Mouse (Mus musculus): Measurements from ENCODE around the gene Hoxd13. TPM values are rescaled to one million over a fixed set of nuclear protein-coding genes. Genes with fewer than 3 reads are reported as not detected.

Hoxd13 gene
- not detected in 2 replicates for polyA plus RNA-seq (2015; fragmentation: Nextera tagmentation; extraction: Ambion mirVana)

DNA sequence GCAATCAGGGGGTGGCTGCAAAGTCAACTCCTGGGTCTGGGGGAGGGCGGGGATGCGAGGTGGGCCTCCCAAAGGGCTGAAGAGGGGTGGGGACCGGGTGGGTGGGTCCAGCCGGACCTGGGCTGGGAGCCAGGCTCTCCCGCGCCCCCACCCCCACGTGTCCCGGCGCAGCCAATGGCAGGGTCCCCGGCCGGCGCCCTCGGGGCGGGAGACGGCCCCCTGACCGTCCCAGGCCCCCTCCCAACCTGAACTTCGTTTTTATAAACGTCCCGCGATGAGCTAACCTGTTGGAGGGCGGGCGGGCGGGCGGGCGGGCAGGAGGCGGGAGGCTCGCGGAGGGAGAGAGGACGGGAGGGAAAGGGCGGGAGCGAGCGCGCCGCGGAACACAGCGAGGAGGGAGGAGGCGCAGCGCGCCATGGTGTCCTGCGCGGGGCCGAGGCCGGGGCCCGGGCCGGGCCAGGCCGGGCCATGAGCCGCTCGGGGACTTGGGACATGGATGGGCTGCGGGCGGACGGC, at the start of gene Hoxd13:
Gene Hoxd13 (plus strand): TSS at position 469 of the 516 bp plus-strand sequence.
- H3K36me3 ChIP-seq: no peaks in the 10 kb centered on the region
- no peaks in the 10 kb centered on the region for H3K9me3 ChIP-seq
- 0% methylated on average over 36 of the region's 51 CpGs for WGBS
- no peak within 1 kb of the TSS for H3K27ac ChIP-seq (replicated peaks)
- peaks cover 16% of the 10 kb centered on the region for H3K4me1 ChIP-seq
- H3K4me3 ChIP-seq: peak within 1 kb of the TSS; percentile 21
- H3K4me2 ChIP-seq (replicated peaks): peak within 1 kb of the TSS; percentile 48
- H3K9ac ChIP-seq (replicated peaks): no peak within 1 kb of the TSS
- no peak for ATAC-seq (replicated peaks)
- H3K27me3 ChIP-seq: peaks cover 96% of the 10 kb centered on the region

DNA sequence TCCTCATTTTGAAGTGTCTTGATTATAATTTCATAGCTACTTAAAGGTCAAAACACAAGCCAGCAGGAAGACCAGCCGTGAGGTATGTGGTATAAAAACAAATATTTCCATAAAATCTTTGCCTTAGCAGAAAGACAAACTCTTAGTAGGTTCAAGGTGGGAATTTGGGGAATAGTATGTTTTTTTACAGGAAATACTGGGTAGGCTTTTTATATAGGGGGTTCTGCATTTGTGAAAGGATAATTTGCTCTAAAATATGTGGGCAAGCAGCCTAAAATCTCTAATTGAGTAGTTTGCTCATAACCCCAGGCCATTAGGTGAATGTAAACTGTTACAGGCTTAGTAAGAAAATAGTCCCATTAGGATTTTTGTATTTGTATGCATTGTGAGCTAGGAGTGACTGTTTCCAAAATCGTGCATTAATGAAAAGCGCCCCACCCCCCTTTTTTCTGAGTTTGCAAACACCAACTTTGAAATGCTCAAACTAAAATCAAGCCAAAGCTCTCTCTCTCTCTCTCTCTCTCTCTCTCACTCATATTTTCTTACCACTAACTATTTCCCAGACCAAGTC, 48.3 kb upstream of the Hoxd13 start:
- H3K4me1 ChIP-seq: no peaks in the 10 kb centered on the region
- H3K27ac ChIP-seq (replicated peaks): no peak overlapping the region
- H3K36me3 ChIP-seq: no peaks in the 10 kb centered on the region
- 83% methylated on average over 3 of the region's 3 CpGs for WGBS
- no peak overlapping the region for H3K4me2 ChIP-seq (replicated peaks)
- ATAC-seq (replicated peaks): no peak
- no peaks in the 10 kb centered on the region for H3K9me3 ChIP-seq
- no peak overlapping the region for H3K9ac ChIP-seq (replicated peaks)
- H3K4me3 ChIP-seq: no peak overlapping the region
- no peaks in the 10 kb centered on the region for H3K27me3 ChIP-seq

DNA sequence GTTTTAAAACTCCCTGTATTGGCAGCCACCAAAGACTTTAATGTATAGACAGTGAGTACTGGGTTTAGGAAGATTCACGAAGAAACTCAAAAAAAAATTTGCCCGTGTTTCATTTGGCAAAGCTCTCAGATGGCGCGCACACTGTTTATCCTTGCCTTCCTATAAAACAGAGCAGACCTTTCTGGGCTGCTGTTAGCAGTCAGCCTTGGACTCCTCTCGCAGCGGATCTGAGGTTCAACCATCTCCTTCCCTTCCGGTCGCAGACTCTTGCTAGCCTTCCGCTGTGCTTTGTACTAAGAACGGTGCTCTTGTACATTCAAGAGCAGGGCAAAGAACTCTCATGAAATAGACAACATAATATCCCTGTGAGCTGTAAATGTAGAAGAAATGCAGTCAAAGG, 47.7 kb upstream of the Hoxd13 start:
- Histone ChIP-seq H3K9me3 (no peaks in the 10 kb centered on the region), H3K27ac (replicated peaks) (no peak overlapping the region), H3K9ac (replicated peaks) (no peak overlapping the region), H3K4me3 (no peak overlapping the region), H3K27me3 (no peaks in the 10 kb centered on the region), H3K4me2 (replicated peaks) (no peak overlapping the region), H3K4me1 (no peaks in the 10 kb centered on the region), H3K36me3 (no peaks in the 10 kb centered on the region)
- WGBS: 87% methylated on average over 10 of the region's 10 CpGs
- ATAC-seq (replicated peaks): no peak

DNA sequence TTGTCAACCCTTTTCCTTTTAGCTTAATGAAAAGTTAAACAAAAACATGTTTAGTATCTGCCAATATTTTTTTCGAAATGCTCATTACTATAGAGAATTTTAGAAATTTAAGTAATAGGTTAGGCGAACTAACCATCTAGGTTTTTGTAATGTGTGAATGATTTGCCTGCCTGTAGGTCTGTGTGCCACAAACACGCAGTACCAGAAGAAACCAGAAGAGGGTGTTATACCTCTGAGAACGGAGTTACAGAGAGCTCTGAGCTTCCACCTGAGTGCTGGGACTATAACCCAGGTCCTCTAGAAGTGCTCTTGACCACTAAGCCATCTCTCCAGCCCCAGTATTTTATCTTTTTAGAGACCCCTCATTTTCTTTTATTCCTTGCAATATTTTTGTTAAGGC, 32.7 kb upstream of the Hoxd13 start:
- Histone ChIP-seq H3K4me1 (no peaks in the 10 kb centered on the region), H3K4me3 (no peak overlapping the region), H3K27ac (replicated peaks) (no peak overlapping the region), H3K27me3 (0 out of 2 replicates have a peak, but pooled peaks cover 2% of the 10 kb centered on the region), H3K36me3 (no peaks in the 10 kb centered on the region), H3K9me3 (no peaks in the 10 kb centered on the region), H3K9ac (replicated peaks) (no peak overlapping the region), H3K4me2 (replicated peaks) (no peak overlapping the region)
- 76% methylated on average over 4 of the region's 4 CpGs for WGBS
- no peak for ATAC-seq (replicated peaks)

DNA sequence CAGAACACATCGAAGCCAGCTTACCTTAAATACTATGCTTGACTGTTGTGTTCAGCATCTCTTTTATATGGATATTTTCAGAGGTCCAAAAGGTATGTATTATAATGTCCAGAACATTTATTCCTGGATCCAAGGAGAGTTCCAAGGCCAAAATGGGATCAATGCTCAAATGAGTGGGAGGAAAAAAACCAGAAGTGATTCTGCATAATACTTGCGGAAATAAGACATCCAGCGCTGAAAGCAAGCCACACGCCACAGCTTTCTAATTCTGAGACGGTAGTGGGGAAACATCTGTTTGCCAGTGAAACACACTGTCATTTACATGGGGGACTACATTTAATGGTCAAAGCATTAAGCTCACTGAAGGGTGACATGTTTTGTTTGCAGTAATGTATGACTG, 25.7 kb upstream of the Hoxd13 start:
- H3K27me3 ChIP-seq: peaks cover 39% of the 10 kb centered on the region
- ATAC-seq (replicated peaks): no peak

DNA sequence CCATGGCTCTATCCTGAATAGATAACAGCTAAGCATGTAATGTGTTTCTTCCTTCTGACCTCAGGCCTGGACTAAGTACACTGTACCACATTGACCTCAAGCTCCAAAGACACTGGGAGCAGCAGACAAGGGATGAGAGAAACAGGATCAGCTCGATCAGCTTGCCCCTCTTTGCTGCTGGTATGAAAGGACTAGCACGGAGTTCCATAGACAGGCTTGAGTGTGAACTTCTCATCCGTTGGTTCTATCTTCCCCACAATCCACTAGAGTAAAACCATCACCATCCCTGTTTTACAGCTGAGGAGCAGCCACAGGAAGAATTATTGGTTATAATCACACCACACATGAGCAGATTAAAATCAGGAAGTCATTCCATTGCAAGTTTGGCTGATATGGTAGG, 22.5 kb upstream of the Hoxd13 start:
- 81% methylated on average over 3 of the region's 3 CpGs for WGBS
- H3K27ac ChIP-seq (replicated peaks): no peak overlapping the region
- no peak for ATAC-seq (replicated peaks)
- no peaks in the 10 kb centered on the region for H3K36me3 ChIP-seq
- H3K4me2 ChIP-seq (replicated peaks): no peak overlapping the region
- H3K4me3 ChIP-seq: no peak overlapping the region
- no peaks in the 10 kb centered on the region for H3K4me1 ChIP-seq
- H3K9ac ChIP-seq (replicated peaks): no peak overlapping the region
- H3K27me3 ChIP-seq: peaks cover 69% of the 10 kb centered on the region
- no peaks in the 10 kb centered on the region for H3K9me3 ChIP-seq

More for the DNA sequence above, 25.7 kb upstream of the Hoxd13 start:
- H3K9me3 ChIP-seq: no peaks in the 10 kb centered on the region
- no peak overlapping the region for H3K4me3 ChIP-seq
- no peak overlapping the region for H3K27ac ChIP-seq (replicated peaks)
- no peak overlapping the region for H3K4me2 ChIP-seq (replicated peaks)
- H3K4me1 ChIP-seq: no peaks in the 10 kb centered on the region
- H3K9ac ChIP-seq (replicated peaks): no peak overlapping the region
- no peaks in the 10 kb centered on the region for H3K36me3 ChIP-seq
- WGBS: 70% methylated on average over 5 of the region's 5 CpGs

DNA sequence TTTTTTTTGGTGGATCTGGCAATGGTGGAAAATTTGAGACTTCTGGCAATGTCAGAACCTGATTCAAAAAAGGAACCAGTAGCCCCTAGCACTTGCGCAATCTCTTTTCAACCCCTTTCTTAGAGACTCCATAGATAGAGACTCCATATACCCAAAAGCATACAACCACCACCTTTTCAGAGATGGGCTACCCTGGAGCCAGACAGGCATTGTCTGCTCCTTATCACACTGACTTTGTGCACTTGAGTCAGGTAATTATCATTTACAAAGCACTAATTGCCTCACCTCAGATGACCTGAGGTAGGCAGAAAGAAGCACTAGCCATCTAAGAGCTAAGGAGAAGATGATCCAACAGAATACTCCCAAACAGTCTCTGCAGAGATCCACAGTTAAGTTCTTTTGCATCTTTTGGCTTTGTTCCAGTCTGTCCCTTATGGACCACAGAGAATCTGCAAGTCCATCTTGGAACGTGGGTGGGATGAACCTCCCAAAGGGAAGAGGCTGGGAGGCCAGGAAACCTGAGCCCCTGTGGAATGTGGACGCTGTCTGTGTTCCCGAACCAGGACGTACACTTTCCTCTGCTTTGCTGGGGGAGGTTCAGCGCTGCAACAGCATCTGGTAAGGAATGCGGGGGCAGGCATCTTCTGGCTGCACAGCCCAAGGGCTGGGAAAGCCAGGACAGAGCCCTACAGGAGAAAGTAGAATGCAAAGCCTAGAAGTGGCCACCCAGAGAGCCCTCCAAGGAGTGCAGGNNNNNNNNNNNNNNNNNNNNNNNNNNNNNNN, 20.8 kb upstream of the Hoxd13 start:
- Histone ChIP-seq H3K9ac (replicated peaks) (no peak overlapping the region), H3K36me3 (no peaks in the 10 kb centered on the region), H3K9me3 (no peaks in the 10 kb centered on the region), H3K4me2 (replicated peaks) (no peak overlapping the region), H3K4me1 (no peaks in the 10 kb centered on the region), H3K27ac (replicated peaks) (no peak overlapping the region), H3K27me3 (peaks cover 84% of the 10 kb centered on the region), H3K4me3 (no peak overlapping the region)
- 12% methylated on average over 7 of the region's 7 CpGs for WGBS
- no peak for ATAC-seq (replicated peaks)

DNA sequence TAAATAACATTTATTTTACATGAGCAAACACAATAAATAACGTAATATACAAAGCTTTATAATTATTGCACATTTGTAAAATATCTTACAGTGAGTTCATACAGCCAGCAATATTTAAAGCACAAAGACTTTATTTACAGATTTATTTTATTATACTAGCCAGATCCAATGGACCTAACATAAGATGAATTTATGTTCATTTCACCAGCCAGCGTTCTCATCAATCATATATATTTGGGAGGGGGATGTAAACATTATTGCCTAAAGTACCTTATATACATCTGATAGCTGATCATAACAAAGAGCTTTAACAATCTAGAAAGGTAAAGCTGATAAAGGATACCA, 15.1 kb upstream of the Hoxd13 start:
- H3K9me3 ChIP-seq: no peaks in the 10 kb centered on the region

DNA sequence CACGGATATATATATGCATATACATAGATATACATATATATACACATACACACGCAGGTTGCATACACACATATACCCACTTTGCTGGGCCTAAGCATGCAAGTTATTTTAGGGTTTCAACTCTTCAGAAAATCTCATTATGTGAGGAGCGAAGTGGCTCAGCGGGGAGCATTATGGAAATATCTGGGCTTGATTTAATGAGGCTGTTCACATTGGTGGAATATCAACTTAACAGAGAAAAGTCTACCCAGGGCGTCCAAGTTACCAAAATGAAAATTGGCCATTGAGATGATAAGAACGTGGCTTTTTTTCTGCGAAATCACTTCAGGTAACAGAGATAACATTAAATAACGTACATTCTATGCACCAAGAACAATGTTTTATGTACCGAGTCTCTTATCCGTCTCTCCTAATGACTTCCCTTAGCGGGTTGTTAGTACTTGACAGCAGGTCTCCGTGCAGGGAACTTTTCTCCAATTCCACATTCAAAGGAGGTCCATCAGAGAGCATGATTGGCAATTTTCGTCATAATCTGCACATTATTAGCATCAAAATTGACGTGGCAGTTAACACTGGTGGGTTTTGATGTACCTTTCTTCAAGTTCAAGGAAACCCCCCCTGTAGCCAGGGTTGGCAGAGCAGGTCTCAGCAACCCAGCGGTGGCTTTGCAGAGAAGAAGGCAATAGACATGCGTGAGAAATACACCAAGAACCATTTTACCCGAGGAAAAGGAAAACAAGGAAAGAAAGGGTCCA, 14.2 kb upstream of the Hoxd13 start:
- Histone ChIP-seq H3K27ac (replicated peaks) (no peak overlapping the region), H3K4me1 (peaks cover 15% of the 10 kb centered on the region), H3K36me3 (no peaks in the 10 kb centered on the region), H3K9me3 (no peaks in the 10 kb centered on the region), H3K4me2 (replicated peaks) (no peak overlapping the region), H3K9ac (replicated peaks) (no peak overlapping the region), H3K27me3 (peaks cover 79% of the 10 kb centered on the region), H3K4me3 (no peak overlapping the region)
- 9% methylated on average over 17 of the region's 17 CpGs for WGBS
- no peak for ATAC-seq (replicated peaks)

More for the DNA sequence above, 15.1 kb upstream of the Hoxd13 start:
- Histone ChIP-seq H3K27ac (replicated peaks) (no peak overlapping the region), H3K27me3 (peaks cover 83% of the 10 kb centered on the region), H3K36me3 (no peaks in the 10 kb centered on the region), H3K4me3 (no peak overlapping the region), H3K9ac (replicated peaks) (no peak overlapping the region), H3K4me1 (peaks cover 15% of the 10 kb centered on the region), H3K4me2 (replicated peaks) (no peak overlapping the region)
- no peak for ATAC-seq (replicated peaks)
- 40% methylated on average over 2 of the region's 2 CpGs for WGBS

DNA sequence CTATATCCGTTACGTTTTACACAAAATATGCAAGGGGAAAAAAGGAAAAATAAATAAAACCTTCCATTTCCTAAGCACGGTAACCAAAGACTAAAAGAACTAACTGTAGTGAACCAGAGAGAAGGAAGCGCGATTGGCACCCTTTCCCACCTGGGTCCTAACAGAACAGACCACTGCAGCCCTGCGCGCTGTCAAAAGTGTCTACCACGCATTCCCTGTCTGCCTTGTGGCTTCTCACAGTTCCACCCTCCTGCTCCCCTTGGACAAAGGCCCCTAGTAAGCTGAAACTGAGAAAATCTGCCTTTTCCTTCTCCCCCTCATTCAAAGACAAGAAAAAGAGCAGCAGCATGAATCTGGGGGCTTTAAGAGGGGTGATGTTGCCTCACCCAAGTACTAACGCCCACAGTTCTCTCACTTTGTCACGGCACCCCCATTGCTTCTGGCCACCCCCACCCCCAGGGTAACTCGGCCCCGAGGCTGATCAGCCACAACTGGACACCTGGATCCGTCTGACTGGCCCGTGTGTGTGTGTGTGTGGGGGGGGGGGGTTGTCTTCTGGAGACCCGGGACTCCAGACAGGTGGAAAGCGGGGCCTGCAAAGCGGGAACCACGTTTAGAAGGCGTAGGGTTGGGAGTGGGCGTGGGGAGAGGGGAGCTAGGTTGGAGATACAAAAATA, 13.2 kb upstream of the Hoxd13 start:
- Histone ChIP-seq H3K4me2 (replicated peaks) (no peak overlapping the region), H3K27ac (replicated peaks) (no peak overlapping the region), H3K4me1 (peaks cover 15% of the 10 kb centered on the region), H3K4me3 (no peak overlapping the region), H3K9me3 (no peaks in the 10 kb centered on the region), H3K27me3 (peaks cover 74% of the 10 kb centered on the region), H3K36me3 (no peaks in the 10 kb centered on the region), H3K9ac (replicated peaks) (no peak overlapping the region)
- no peak for ATAC-seq (replicated peaks)
- 7% methylated on average over 16 of the region's 20 CpGs for WGBS

DNA sequence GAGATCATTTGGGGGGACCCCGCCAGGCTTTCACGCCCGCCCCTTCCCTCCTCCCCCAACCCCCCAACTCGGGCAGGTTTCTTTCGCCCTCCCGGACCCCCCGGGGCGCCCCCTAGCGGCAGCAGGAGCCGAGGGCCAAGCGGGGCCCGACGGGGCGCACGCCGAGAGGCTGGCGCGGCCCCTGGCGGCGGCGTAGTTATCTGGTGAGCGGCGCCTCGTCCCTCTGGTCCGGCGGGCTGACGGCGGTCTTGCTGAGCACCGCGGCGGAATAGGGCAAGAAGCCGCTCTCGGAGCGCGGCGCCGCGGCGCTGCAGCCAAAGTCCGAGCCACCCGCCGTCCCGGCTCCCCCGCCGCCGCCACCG, 12.7 kb upstream of the Hoxd13 start:
- Histone ChIP-seq H3K27me3 (peaks cover 72% of the 10 kb centered on the region), H3K4me1 (peaks cover 15% of the 10 kb centered on the region), H3K36me3 (no peaks in the 10 kb centered on the region), H3K4me2 (replicated peaks) (peak overlapping the region; percentile 41), H3K27ac (replicated peaks) (no peak overlapping the region), H3K9me3 (no peaks in the 10 kb centered on the region), H3K9ac (replicated peaks) (no peak overlapping the region), H3K4me3 (peak overlapping the region; percentile 24)
- no peak for ATAC-seq (replicated peaks)
- under 1% methylated on average over 42 of the region's 47 CpGs for WGBS
